Mouse (Mus musculus) cerebellum, postnatal 14 days (tissue): ENCODE measurements around the gene Saxo1.

Experiments
- DNase-seq, 2 experiments: peaks; one replicate each; pipeline ENCODE4 v3.0.0; 2021; ENCODE audit warnings: mixed read lengths in 2 of 2

Saxo1 gene

DNA sequence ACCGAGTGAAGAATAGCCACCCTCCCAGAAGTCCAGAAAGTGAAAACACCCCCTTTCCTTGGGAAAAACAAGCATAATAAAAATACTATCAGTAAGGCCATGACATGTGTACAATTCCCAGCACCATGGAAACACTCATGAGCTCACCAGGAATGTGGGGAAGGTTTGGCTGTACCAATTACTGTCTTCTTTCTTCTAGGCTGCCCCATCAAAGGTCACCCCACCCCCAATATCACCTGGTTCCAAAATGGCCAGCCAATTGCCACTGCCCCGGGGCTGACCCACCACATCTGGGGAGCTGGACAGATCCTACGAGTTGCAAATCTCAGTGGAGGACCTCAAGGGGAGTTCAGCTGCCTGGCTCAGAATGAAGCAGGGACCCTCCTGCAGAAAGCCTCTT lies 144.7 kb downstream of the Saxo1 start:
- DNase-seq: no peak

- DNase-seq: no peak
Observed at GRCm38 (mm10) chr4:86410946-86411345, 147.2 kb downstream of the Saxo1 start.

DNA sequence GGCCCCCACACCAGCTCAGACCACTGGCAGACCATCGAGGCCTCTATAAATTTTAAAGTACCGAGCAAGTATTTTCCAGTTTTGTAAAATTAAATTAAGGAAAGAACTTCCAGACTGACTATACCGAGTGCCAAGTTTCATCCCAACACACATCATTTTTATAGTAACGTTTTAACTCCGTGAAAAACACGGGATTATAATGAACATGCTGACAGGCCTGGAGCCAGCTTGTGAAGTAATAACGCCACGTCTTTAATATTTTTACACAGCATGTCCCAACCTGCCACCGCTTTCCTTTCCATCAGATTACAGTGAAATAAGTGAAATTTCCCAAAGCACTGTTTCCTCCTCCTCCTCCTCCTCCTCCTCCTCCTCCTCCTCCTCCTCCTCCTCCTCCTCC lies 149.7 kb downstream of the Saxo1 start:
- DNase-seq: no peak

DNA sequence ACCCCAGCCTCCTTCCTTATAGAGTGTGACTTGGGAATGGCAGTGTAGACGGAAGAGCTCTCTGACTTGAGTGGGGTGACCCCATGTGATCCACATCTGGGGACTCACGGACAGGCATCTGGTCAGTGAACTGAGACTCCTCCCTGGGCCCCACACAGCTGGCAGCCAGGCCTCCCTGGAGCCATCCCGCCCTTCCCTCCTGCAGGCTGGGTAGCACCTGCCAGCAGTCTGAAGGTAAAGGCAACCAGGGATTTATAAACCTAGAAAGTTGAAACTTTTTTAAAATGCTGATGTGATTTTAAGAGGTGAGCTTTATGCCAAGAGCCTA lies 151.0 kb downstream of the Saxo1 start:
- no peak for DNase-seq

- DNase-seq: no peak
Observed at GRCm38 (mm10) chr4:86406501-86407199, 151.5 kb downstream of the Saxo1 start.

DNA sequence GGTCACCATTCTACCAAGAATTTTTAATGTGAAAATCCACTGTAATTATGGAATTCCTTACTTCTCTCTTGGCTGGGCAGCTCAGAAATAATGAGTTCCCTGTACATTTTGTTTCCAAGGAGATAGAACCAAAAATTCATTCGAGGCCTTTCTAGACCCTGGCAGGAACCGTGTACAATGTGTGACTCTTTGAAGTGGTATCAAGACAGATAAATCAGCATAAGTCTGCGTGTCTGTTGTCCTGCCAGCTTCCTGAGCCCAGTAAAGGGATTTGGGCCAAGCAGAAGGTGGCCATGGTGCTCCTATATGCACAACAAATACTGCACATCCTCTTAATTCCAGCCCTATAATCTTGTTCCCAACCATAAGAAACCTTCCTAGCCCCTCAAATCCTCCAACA lies 157.0 kb downstream of the Saxo1 start:
- no peak for DNase-seq

DNA sequence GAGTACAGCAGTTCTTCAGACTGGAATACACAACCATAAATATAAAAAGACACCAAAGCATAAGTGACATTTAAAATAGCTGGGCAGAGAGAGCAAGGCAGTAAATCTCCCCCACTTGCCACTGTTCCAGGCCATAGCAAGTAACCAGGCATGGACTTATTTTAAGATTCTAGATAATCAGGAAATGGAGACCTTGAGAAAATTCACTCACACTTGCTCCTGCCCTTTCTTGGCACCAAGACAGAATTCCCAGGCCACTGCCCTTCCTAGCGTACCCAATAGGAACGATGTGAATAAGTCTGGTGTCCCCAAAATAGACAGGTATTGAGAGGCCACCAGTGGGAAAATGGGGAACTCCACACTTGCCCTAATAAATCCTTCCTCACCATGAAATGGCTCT lies 160.7 kb downstream of the Saxo1 start:
- DNase-seq: no peak

- no peak for DNase-seq
Observed at GRCm38 (mm10) chr4:86396672-86397288, 161.3 kb downstream of the Saxo1 start.

GRCm38 (mm10) chr4:86395636-86396035 lies 162.5 kb downstream of the Saxo1 start:
- DNase-seq: no peak
